Mouse (Mus musculus) heart, adult 2 months (tissue): ENCODE results near the gene Mrfap1. TPM values are rescaled to one million over a fixed set of nuclear protein-coding genes. Genes with fewer than 3 reads are reported as not detected.
A peak's percentile ranks its signal among the peaks of the same experiment; 100 is the strongest.

Experiments used
- DNase-seq, 2 experiments: peaks; one replicate each; pipeline ENCODE4 v3.0.0; 2021
- H3K27ac ChIP-seq: fragments of 200-600 bp; 2 replicates; pipeline ENCODE4 v1.8.1; 2022
- H3K27me3 ChIP-seq: fragments of 200-500 bp; 2 replicates; pipeline ENCODE4 v1.6.1; 2012; ENCODE audit warnings: mild to moderate bottlenecking, low read length, inconsistent platforms, mixed read lengths; ENCODE audit not compliant: control insufficient read depth, insufficient read depth
- H3K36me3 ChIP-seq: fragments of 200-500 bp; 2 replicates; pipeline ENCODE4 v1.6.1; 2012; ENCODE audit warnings: low read length, inconsistent platforms; ENCODE audit not compliant: control insufficient read depth, insufficient read depth
- H3K4me1 ChIP-seq: fragments of 200-500 bp; 2 replicates; pipeline ENCODE4 v1.6.1; 2011; ENCODE audit warnings: low read length; ENCODE audit not compliant: control insufficient read depth, insufficient read depth
- H3K4me3 ChIP-seq: fragments of 200-600 bp; 2 replicates; pipeline ENCODE4 v1.8.1; 2022
- H3K79me2 ChIP-seq: fragments of 200-500 bp; replicated peaks from 2 replicates; pipeline ENCODE4 v1.6.1; 2012; ENCODE audit warnings: mild to moderate bottlenecking, inconsistent platforms, low read length, moderate library complexity, mixed read lengths; ENCODE audit not compliant: control insufficient read depth, insufficient read depth
- H3K9ac ChIP-seq: fragments of 200-500 bp; 2 replicates; pipeline ENCODE4 v1.6.1; 2012; ENCODE audit warnings: low read depth, mild to moderate bottlenecking, control low read depth, inconsistent platforms, low read length, mixed read lengths
- CTCF ChIP-seq: fragments of 200-600 bp; IDR thresholded peaks from 2 replicates; pipeline ENCODE4 v1.8.1; 2022; ENCODE audit warnings: antibody characterized with exemption, mild to moderate bottlenecking, moderate library complexity
- EP300 ChIP-seq: fragments of 200-500 bp; IDR thresholded peaks from 2 replicates; pipeline ENCODE4 v1.6.1; 2011; ENCODE audit warnings: low read depth, low read length, control low read depth; ENCODE audit not compliant: insufficient read depth
- POLR2A ChIP-seq: fragments of 200-500 bp; IDR thresholded peaks from 2 replicates; pipeline ENCODE4 v1.6.1; 2011; ENCODE audit warnings: mild to moderate bottlenecking, low read depth, low read length, control low read depth; ENCODE audit not compliant: insufficient read depth
- WGBS: fragments of 180-500 bp; shearing (Covaris S2); methylation state at CpG from one replicate; pipeline ENCODE4 v1.1.7; 2018; 5-methylcytosine and 5-hydroxymethylcytosine counted together
- intact Hi-C: fragments of 180-260 bp; cut with DNase I; formaldehyde crosslinking; loops from one replicate; pipeline ENCODE4 v1.15.1; 2025
- polyA plus RNA-seq: library from polyadenylated mRNA; depleted of rRNA; stranded (reverse); fragments of >200 nt; gene quantifications from 2 replicates; pipeline ENCODE4 v1.2.3, GENCODE M21; 2012
- total RNA-seq, 2 experiments: library from RNA; stranded (reverse); gene quantifications; 2 replicates each; pipeline ENCODE4 v1.2.3; 2021

Mrfap1 gene
- total and polyA plus RNA-seq, 3 experiments: 89.1 to 273 (median 267) TPM

DNA sequence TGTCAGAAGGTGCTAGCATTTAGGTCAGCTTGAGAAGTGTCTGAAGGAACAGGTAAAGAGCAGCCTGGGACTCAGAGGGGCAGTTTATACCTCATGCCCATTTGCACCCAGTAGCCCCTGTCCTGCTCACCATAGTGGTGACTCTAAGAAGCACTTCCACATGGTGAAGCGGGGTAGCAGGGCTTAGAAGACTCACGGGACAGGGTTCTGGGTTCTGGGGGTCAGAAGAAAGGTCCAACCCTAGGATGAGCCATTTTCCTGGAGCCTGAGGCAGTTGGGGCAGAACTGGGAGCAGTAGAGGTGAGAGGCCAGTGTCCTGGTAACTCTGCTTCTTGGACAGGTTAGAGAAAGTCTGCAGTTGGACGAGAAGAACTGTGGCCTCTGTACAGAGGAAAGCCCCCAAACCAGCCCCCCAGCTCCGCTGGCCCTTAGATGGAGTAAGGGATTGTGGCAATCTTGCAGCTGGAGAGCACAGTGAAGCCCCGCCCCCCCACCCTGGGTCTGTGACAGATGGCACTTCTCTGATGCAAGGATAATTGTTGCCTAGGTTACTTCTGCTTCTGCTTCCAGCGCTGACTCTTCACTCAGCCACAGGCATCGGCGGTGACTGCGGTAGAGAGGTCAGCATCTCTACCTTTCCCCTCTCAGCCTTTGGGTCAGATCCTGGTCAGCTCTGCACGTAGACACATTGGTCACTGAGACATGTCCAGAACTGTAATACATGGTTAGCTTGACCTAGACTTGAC, 29.4 kb downstream of the Mrfap1 start:
- 31% methylated on average over 10 of the region's 10 CpGs for WGBS
- DNase-seq: no peak
- no peak overlapping the region for H3K4me3 ChIP-seq
- no peaks in the 10 kb centered on the region for H3K4me1 ChIP-seq
- no peak overlapping the region for H3K9ac ChIP-seq
- TF ChIP-seq POLR2A (no peak), EP300 (no peak), CTCF (no peak)
- H3K79me2 ChIP-seq: no peaks in the 10 kb centered on the region
- no peaks in the 10 kb centered on the region for H3K27me3 ChIP-seq
- no peak overlapping the region for H3K27ac ChIP-seq
- no peaks in the 10 kb centered on the region for H3K36me3 ChIP-seq
- intact Hi-C loops: no loop called here

- no peak overlapping the region for H3K9ac ChIP-seq
- H3K27me3 ChIP-seq: no peaks in the 10 kb centered on the region
- no peak for DNase-seq
- H3K4me3 ChIP-seq: no peak overlapping the region
- H3K79me2 ChIP-seq: no peaks in the 10 kb centered on the region
- H3K4me1 ChIP-seq: no peaks in the 10 kb centered on the region
- intact Hi-C loops: loop anchor here (5.0 kb wide), 1 partner anchor 67 kb away; no protein-coding TSS in a partner anchor
- H3K36me3 ChIP-seq: no peaks in the 10 kb centered on the region
- H3K27ac ChIP-seq: no peak overlapping the region
- 59% methylated on average over 4 of the region's 4 CpGs for WGBS
- no peak for TF ChIP-seq EP300
- no peak for TF ChIP-seq CTCF
- no peak for TF ChIP-seq POLR2A
Measured at GRCm38 (mm10) chr5:36759848-36760247, 36.7 kb downstream of the Mrfap1 start.

- no peaks in the 10 kb centered on the region for H3K27me3 ChIP-seq
- H3K36me3 ChIP-seq: no peaks in the 10 kb centered on the region
- no peaks in the 10 kb centered on the region for H3K79me2 ChIP-seq
- 73% methylated on average over 5 of the region's 5 CpGs for WGBS
- intact Hi-C loops: loop anchor here (5.0 kb wide), 1 partner anchor 70 kb away; no protein-coding TSS in a partner anchor
- no peak for DNase-seq
- no peaks in the 10 kb centered on the region for H3K4me1 ChIP-seq
- no peak overlapping the region for H3K27ac ChIP-seq
- H3K4me3 ChIP-seq: no peak overlapping the region
- no peak for TF ChIP-seq POLR2A
- no peak for TF ChIP-seq EP300
- peak; percentile 73 for TF ChIP-seq CTCF
- no peak overlapping the region for H3K9ac ChIP-seq
Measured at GRCm38 (mm10) chr5:36757033-36757432, 39.5 kb downstream of the Mrfap1 start.

DNA sequence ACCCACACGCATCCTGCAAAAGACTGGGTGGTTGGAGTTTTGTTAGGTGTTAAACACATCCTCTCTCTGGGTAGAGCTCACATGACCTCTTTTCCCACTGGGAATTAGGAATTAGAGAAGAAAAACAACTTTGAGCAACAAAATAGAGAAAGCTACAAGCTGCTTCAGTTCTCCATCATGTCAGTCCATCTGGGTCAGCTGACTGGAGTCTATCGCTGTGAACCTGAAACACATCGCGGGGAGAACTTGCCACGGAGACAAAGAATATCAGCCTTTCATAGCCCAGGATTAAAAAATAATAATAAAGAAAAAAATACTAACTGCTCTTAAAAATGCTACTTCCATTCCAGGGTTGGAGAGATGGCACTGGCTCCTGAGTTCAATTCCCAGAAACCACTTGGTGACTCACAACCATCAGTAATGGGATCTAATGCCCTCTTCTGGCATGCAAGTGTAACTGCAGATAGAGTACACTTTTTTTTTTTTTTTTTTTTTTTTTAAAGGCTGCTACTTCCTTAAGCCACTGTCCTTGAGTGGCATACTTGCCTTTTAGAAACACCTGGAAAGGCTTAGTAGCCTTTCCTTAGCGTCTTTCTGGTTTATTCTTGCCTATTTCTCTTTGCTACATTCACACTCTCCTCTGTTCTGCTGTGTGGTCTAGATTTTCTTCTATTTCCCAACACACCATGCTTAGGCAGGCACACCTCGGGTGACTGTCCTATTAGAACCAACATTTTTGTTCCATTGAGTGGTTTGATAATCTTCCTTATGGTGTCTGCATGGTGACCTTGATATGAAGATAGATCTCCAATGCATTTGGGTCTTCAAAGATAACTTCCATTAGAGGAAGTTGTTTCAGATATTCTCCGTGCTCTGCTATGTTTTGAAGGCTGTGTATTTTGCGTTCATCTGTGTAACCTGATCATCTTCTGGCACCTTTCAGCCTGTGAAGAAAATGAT, 46.2 kb downstream of the Mrfap1 start:
- no peaks in the 10 kb centered on the region; the same call in 1 of the 2 replicates for H3K79me2 ChIP-seq
- TF ChIP-seq CTCF (peak; percentile 68), POLR2A (no peak), EP300 (no peak)
- 69% methylated on average over 9 of the region's 9 CpGs for WGBS

DNA sequence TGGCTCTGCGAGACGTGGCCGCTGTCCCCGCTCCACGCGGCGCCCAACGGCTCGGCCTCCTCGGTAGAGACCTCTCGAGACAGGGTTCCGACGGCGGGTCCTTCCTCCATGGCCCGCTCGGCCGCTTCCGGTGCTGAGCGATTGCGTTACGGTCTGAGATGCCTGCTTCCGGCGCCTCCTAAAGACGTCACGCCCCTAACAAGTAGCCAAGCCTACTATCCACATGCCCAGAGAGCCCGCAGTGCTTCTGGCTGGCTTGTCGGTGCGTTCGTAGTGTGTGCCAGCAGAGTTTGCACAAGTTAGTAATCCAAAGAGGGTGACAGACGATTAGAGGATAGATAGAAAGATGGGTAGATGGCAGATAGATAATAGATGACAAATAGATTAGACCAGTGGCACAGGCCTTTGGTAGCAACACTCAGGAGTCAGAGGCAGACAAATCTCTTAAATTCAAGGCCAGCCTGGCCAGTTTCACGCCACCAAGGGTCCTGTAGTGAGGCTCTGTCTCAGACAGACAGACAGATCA, 48.0 kb downstream of the Mrfap1 start, which contains the start of gene Bloc1s4:
TSS of gene Bloc1s4 (minus strand) at position 115 of the 526 bp plus-strand sequence.
- Histone ChIP-seq H3K27ac (peak within 1 kb of the TSS; percentile 47), H3K4me3 (peak within 1 kb of the TSS; percentile 65), H3K4me1 (peaks cover 3% of the 10 kb centered on the region), H3K79me2 (no peaks in the 10 kb centered on the region; the same call in 1 of the 2 replicates), H3K27me3 (no peaks in the 10 kb centered on the region), H3K9ac (peak within 1 kb of the TSS; percentile 92), H3K36me3 (no peaks in the 10 kb centered on the region)
- 3% methylated on average over 31 of the region's 31 CpGs for WGBS
- TF ChIP-seq CTCF (no peak), EP300 (peak; percentile 63; the same call in 1 of the 2 replicates), POLR2A (peak; percentile 84)
- intact Hi-C loops: no loop called here
- DNase-seq: peak; percentile 92 to 94

More for the DNA sequence above, 46.2 kb downstream of the Mrfap1 start:
- DNase-seq: no peak
- Histone ChIP-seq H3K27me3 (no peaks in the 10 kb centered on the region), H3K4me3 (no peak overlapping the region), H3K27ac (no peak overlapping the region), H3K9ac (no peak overlapping the region), H3K36me3 (no peaks in the 10 kb centered on the region), H3K4me1 (peaks cover 3% of the 10 kb centered on the region)
- intact Hi-C loops: loop anchor here (5.0 kb wide), 1 partner anchor 42 kb away; no protein-coding TSS in a partner anchor
